Mouse (Mus musculus): ENCODE results near the gene D430041D05Rik. TPM values are rescaled to one million over a fixed set of nuclear protein-coding genes. Genes with fewer than 3 reads are reported as not detected.

Gene D430041D05Rik
- polyA plus RNA-seq, 1 experiment from 2014 or later = 0.05 TPM

GRCm38 (mm10) chr2:104267049-104267448, 143.8 kb downstream of the D430041D05Rik start:
- ATAC-seq (ENCODE audit: insufficient number of reproducible peaks, insufficient read depth, low FRiP score, low read depth) = no peak
- Histone ChIP-seq H3K4me3 (ENCODE audit: control insufficient read depth in 1 of 2, insufficient read depth in 1 of 2, low read depth in 1 of 2, low read length in 2 of 2) (no peak overlapping the region), H3K9me3 (ENCODE audit: control insufficient read depth, low read length) (no peaks in the 10 kb centered on the region), H3K27ac (replicated peaks in 1 of 2; ENCODE audit: control insufficient read depth in 1 of 2, insufficient read depth in 1 of 2, low read depth in 2 of 2, low read length in 2 of 2) (no peak overlapping the region), H3K4me2 (ENCODE audit: low read length) (no peak overlapping the region), H3K4me1 (ENCODE audit: control insufficient read depth in 2 of 2, insufficient read depth in 2 of 2, low read length in 2 of 2) (peaks cover 0 to 4% of the 10 kb centered on the region in 2 experiments; a peak in 1 of 4 replicates), H3K36me3 (ENCODE audit: control insufficient read depth, insufficient read depth, low read length) (no peaks in the 10 kb centered on the region), H3K27me3 (ENCODE audit: control insufficient read depth, insufficient read depth, low read length) (no peaks in the 10 kb centered on the region), H3K9ac (ENCODE audit: low read length) (no peak overlapping the region)
- WGBS = 41% methylated on average over 4 of the region's 4 CpGs

- Histone ChIP-seq H3K27me3 (ENCODE audit: control insufficient read depth, insufficient read depth, low read length) (no peaks in the 10 kb centered on the region), H3K4me3 (ENCODE audit: control insufficient read depth in 1 of 2, insufficient read depth in 1 of 2, low read depth in 1 of 2, low read length in 2 of 2) (no peak overlapping the region), H3K9me3 (ENCODE audit: control insufficient read depth, low read length) (no peaks in the 10 kb centered on the region), H3K4me1 (ENCODE audit: control insufficient read depth in 2 of 2, insufficient read depth in 2 of 2, low read length in 2 of 2) (no peaks in the 10 kb centered on the region), H3K4me2 (ENCODE audit: low read length) (no peak overlapping the region), H3K36me3 (ENCODE audit: control insufficient read depth, insufficient read depth, low read length) (no peaks in the 10 kb centered on the region), H3K27ac (replicated peaks in 1 of 2; ENCODE audit: control insufficient read depth in 1 of 2, insufficient read depth in 1 of 2, low read depth in 2 of 2, low read length in 2 of 2) (no peak overlapping the region), H3K9ac (ENCODE audit: low read length) (no peak overlapping the region)
- 73% methylated on average over 4 of the region's 4 CpGs for WGBS
- ATAC-seq (ENCODE audit: insufficient number of reproducible peaks, insufficient read depth, low FRiP score, low read depth) = no peak
These were observed 149.1 kb downstream of the D430041D05Rik start for GRCm38 (mm10) chr2:104261741-104262067.

- no peak overlapping the region for H3K4me2 ChIP-seq (ENCODE audit: low read length)
- H3K9ac ChIP-seq (ENCODE audit: low read length) = no peak overlapping the region
- ATAC-seq (ENCODE audit: insufficient number of reproducible peaks, insufficient read depth, low FRiP score, low read depth) = no peak
- H3K4me3 ChIP-seq (ENCODE audit: control insufficient read depth in 1 of 2, insufficient read depth in 1 of 2, low read depth in 1 of 2, low read length in 2 of 2) = no peak overlapping the region
- H3K9me3 ChIP-seq (ENCODE audit: control insufficient read depth, low read length) = no peaks in the 10 kb centered on the region
- no peak overlapping the region for H3K27ac ChIP-seq (replicated peaks in 1 of 2; ENCODE audit: control insufficient read depth in 1 of 2, insufficient read depth in 1 of 2, low read depth in 2 of 2, low read length in 2 of 2)
- WGBS = 74% methylated on average over 18 of the region's 18 CpGs
- H3K4me1 ChIP-seq (ENCODE audit: control insufficient read depth in 2 of 2, insufficient read depth in 2 of 2, low read length in 2 of 2) = no peaks in the 10 kb centered on the region
- no peaks in the 10 kb centered on the region for H3K36me3 ChIP-seq (ENCODE audit: control insufficient read depth, insufficient read depth, low read length)
- H3K27me3 ChIP-seq (ENCODE audit: control insufficient read depth, insufficient read depth, low read length) = no peaks in the 10 kb centered on the region
These were observed 149.7 kb downstream of the D430041D05Rik start for GRCm38 (mm10) chr2:104260920-104261740.

GRCm38 (mm10) chr2:104256585-104256984, 154.2 kb downstream of the D430041D05Rik start:
- Histone ChIP-seq H3K27me3 (ENCODE audit: control insufficient read depth, insufficient read depth, low read length) (no peaks in the 10 kb centered on the region), H3K4me1 (ENCODE audit: control insufficient read depth in 2 of 2, insufficient read depth in 2 of 2, low read length in 2 of 2) (no peaks in the 10 kb centered on the region), H3K4me3 (ENCODE audit: control insufficient read depth in 1 of 2, insufficient read depth in 1 of 2, low read depth in 1 of 2, low read length in 2 of 2) (no peak overlapping the region), H3K27ac (replicated peaks in 1 of 2; ENCODE audit: control insufficient read depth in 1 of 2, insufficient read depth in 1 of 2, low read depth in 2 of 2, low read length in 2 of 2) (no peak overlapping the region), H3K9ac (ENCODE audit: low read length) (no peak overlapping the region), H3K9me3 (ENCODE audit: control insufficient read depth, low read length) (no peaks in the 10 kb centered on the region), H3K36me3 (ENCODE audit: control insufficient read depth, insufficient read depth, low read length) (no peaks in the 10 kb centered on the region), H3K4me2 (ENCODE audit: low read length) (no peak overlapping the region)
- ATAC-seq (ENCODE audit: insufficient number of reproducible peaks, insufficient read depth, low FRiP score, low read depth) = no peak
- 72% methylated on average over 15 of the region's 15 CpGs for whole genome bisulfite sequencing

GRCm38 (mm10) chr2:104254944-104255343, 155.9 kb downstream of the D430041D05Rik start:
- H3K36me3 ChIP-seq (ENCODE audit: control insufficient read depth, insufficient read depth, low read length) = no peaks in the 10 kb centered on the region
- no peaks in the 10 kb centered on the region for H3K9me3 ChIP-seq (ENCODE audit: control insufficient read depth, low read length)
- no peak overlapping the region for H3K9ac ChIP-seq (ENCODE audit: low read length)
- no peak for ATAC-seq (ENCODE audit: insufficient number of reproducible peaks, insufficient read depth, low FRiP score, low read depth)
- no peak overlapping the region for H3K4me3 ChIP-seq (ENCODE audit: control insufficient read depth in 1 of 2, insufficient read depth in 1 of 2, low read depth in 1 of 2, low read length in 2 of 2)
- no peaks in the 10 kb centered on the region for H3K4me1 ChIP-seq (ENCODE audit: control insufficient read depth in 2 of 2, insufficient read depth in 2 of 2, low read length in 2 of 2)
- WGBS = 84% methylated on average over 9 of the region's 9 CpGs
- H3K27ac ChIP-seq (replicated peaks in 1 of 2; ENCODE audit: control insufficient read depth in 1 of 2, insufficient read depth in 1 of 2, low read depth in 2 of 2, low read length in 2 of 2) = no peak overlapping the region
- no peak overlapping the region for H3K4me2 ChIP-seq (ENCODE audit: low read length)
- H3K27me3 ChIP-seq (ENCODE audit: control insufficient read depth, insufficient read depth, low read length) = no peaks in the 10 kb centered on the region

GRCm38 (mm10) chr2:104253341-104253740, 157.5 kb downstream of the D430041D05Rik start:
- Histone ChIP-seq H3K36me3 (ENCODE audit: control insufficient read depth, insufficient read depth, low read length) (no peaks in the 10 kb centered on the region), H3K9ac (ENCODE audit: low read length) (no peak overlapping the region), H3K27me3 (ENCODE audit: control insufficient read depth, insufficient read depth, low read length) (no peaks in the 10 kb centered on the region), H3K9me3 (ENCODE audit: control insufficient read depth, low read length) (no peaks in the 10 kb centered on the region), H3K4me3 (ENCODE audit: control insufficient read depth in 1 of 2, insufficient read depth in 1 of 2, low read depth in 1 of 2, low read length in 2 of 2) (no peak overlapping the region), H3K4me2 (ENCODE audit: low read length) (no peak overlapping the region), H3K27ac (replicated peaks in 1 of 2; ENCODE audit: control insufficient read depth in 1 of 2, insufficient read depth in 1 of 2, low read depth in 2 of 2, low read length in 2 of 2) (no peak overlapping the region), H3K4me1 (ENCODE audit: control insufficient read depth in 2 of 2, insufficient read depth in 2 of 2, low read length in 2 of 2) (no peaks in the 10 kb centered on the region)
- WGBS = 92% methylated on average over 4 of the region's 4 CpGs
- no peak for ATAC-seq (ENCODE audit: insufficient number of reproducible peaks, insufficient read depth, low FRiP score, low read depth)

GRCm38 (mm10) chr2:104251647-104252046, 159.2 kb downstream of the D430041D05Rik start:
- Histone ChIP-seq H3K4me1 (ENCODE audit: control insufficient read depth in 2 of 2, insufficient read depth in 2 of 2, low read length in 2 of 2) (no peaks in the 10 kb centered on the region), H3K36me3 (ENCODE audit: control insufficient read depth, insufficient read depth, low read length) (no peaks in the 10 kb centered on the region), H3K27me3 (ENCODE audit: control insufficient read depth, insufficient read depth, low read length) (no peaks in the 10 kb centered on the region), H3K9me3 (ENCODE audit: control insufficient read depth, low read length) (no peaks in the 10 kb centered on the region), H3K9ac (ENCODE audit: low read length) (no peak overlapping the region), H3K27ac (replicated peaks in 1 of 2; ENCODE audit: control insufficient read depth in 1 of 2, insufficient read depth in 1 of 2, low read depth in 2 of 2, low read length in 2 of 2) (no peak overlapping the region), H3K4me2 (ENCODE audit: low read length) (no peak overlapping the region), H3K4me3 (ENCODE audit: control insufficient read depth in 1 of 2, insufficient read depth in 1 of 2, low read depth in 1 of 2, low read length in 2 of 2) (no peak overlapping the region)
- WGBS = 48% methylated on average over 4 of the region's 4 CpGs
- no peak for ATAC-seq (ENCODE audit: insufficient number of reproducible peaks, insufficient read depth, low FRiP score, low read depth)

GRCm38 (mm10) chr2:104249856-104250255, 161.0 kb downstream of the D430041D05Rik start:
- no peak overlapping the region for H3K4me2 ChIP-seq (ENCODE audit: low read length)
- ATAC-seq (ENCODE audit: insufficient number of reproducible peaks, insufficient read depth, low FRiP score, low read depth) = no peak
- H3K36me3 ChIP-seq (ENCODE audit: control insufficient read depth, insufficient read depth, low read length) = no peaks in the 10 kb centered on the region
- no peaks in the 10 kb centered on the region for H3K4me1 ChIP-seq (ENCODE audit: control insufficient read depth in 2 of 2, insufficient read depth in 2 of 2, low read length in 2 of 2)
- no peaks in the 10 kb centered on the region for H3K9me3 ChIP-seq (ENCODE audit: control insufficient read depth, low read length)
- no peak overlapping the region for H3K9ac ChIP-seq (ENCODE audit: low read length)
- H3K27me3 ChIP-seq (ENCODE audit: control insufficient read depth, insufficient read depth, low read length) = no peaks in the 10 kb centered on the region
- no peak overlapping the region for H3K27ac ChIP-seq (replicated peaks in 1 of 2; ENCODE audit: control insufficient read depth in 1 of 2, insufficient read depth in 1 of 2, low read depth in 2 of 2, low read length in 2 of 2)
- WGBS = 67% methylated on average over 2 of the region's 2 CpGs
- H3K4me3 ChIP-seq (ENCODE audit: control insufficient read depth in 1 of 2, insufficient read depth in 1 of 2, low read depth in 1 of 2, low read length in 2 of 2) = no peak overlapping the region

Measured in heart, embryonic 14.5 days (tissue).